Mouse (Mus musculus): ENCODE data around the gene Hs3st1. TPM values are rescaled to one million over a fixed set of nuclear protein-coding genes. Genes with fewer than 3 reads are reported as not detected.

The Hs3st1 gene
- polyA plus RNA-seq, 1 experiment from 2014 or later: 53.0 TPM

- no peak; the same call in 1 of the 2 replicates for ATAC-seq (replicated peaks)
- Histone ChIP-seq H3K4me2 (replicated peaks) (peak overlapping the region; percentile 94; the same call in 1 of the 2 replicates), H3K4me1 (peaks cover 42% of the 10 kb centered on the region)
These were observed 115.7 kb downstream of the Hs3st1 start for GRCm38 (mm10) chr5:39639438-39640177.

GRCm38 (mm10) chr5:39638926-39639325, 116.3 kb downstream of the Hs3st1 start:
- Histone ChIP-seq H3K4me3 (no peak overlapping the region), H3K36me3 (no peaks in the 10 kb centered on the region), H3K4me1 (peaks cover 42% of the 10 kb centered on the region), H3K9me3 (no peaks in the 10 kb centered on the region), H3K27me3 (no peaks in the 10 kb centered on the region), H3K9ac (replicated peaks) (no peak overlapping the region), H3K27ac (replicated peaks) (no peak overlapping the region), H3K4me2 (replicated peaks) (no peak overlapping the region)
- WGBS: 78% methylated on average over 5 of the region's 5 CpGs
- no peak for ATAC-seq (replicated peaks)

More at GRCm38 (mm10) chr5:39639438-39640177, 115.7 kb downstream of the Hs3st1 start:
- H3K36me3 ChIP-seq: no peaks in the 10 kb centered on the region
- H3K27ac ChIP-seq (replicated peaks): 0 out of 2 replicates have a peak overlapping the region, but pooled peaks have one; percentile 1
- no peaks in the 10 kb centered on the region for H3K9me3 ChIP-seq
- 44% methylated on average over 10 of the region's 10 CpGs for WGBS
- no peaks in the 10 kb centered on the region for H3K27me3 ChIP-seq
- H3K9ac ChIP-seq (replicated peaks): no peak overlapping the region
- no peak overlapping the region for H3K4me3 ChIP-seq

- Histone ChIP-seq H3K36me3 (no peaks in the 10 kb centered on the region), H3K9me3 (no peaks in the 10 kb centered on the region), H3K27ac (replicated peaks) (no peak overlapping the region), H3K9ac (replicated peaks) (no peak overlapping the region), H3K4me2 (replicated peaks) (no peak overlapping the region), H3K4me3 (no peak overlapping the region), H3K4me1 (peaks cover 36% of the 10 kb centered on the region), H3K27me3 (no peaks in the 10 kb centered on the region)
- no peak for ATAC-seq (replicated peaks)
- WGBS: 79% methylated on average over 6 of the region's 6 CpGs
These were observed 117.4 kb downstream of the Hs3st1 start for GRCm38 (mm10) chr5:39637874-39638273.

GRCm38 (mm10) chr5:39636090-39636489, 119.2 kb downstream of the Hs3st1 start:
- no peaks in the 10 kb centered on the region for H3K9me3 ChIP-seq
- H3K36me3 ChIP-seq: no peaks in the 10 kb centered on the region
- no peaks in the 10 kb centered on the region for H3K27me3 ChIP-seq
- no peak for ATAC-seq (replicated peaks)
- no peak overlapping the region for H3K4me3 ChIP-seq
- H3K9ac ChIP-seq (replicated peaks): no peak overlapping the region
- no peak overlapping the region for H3K4me2 ChIP-seq (replicated peaks)
- 91% methylated on average over 3 of the region's 3 CpGs for WGBS
- H3K4me1 ChIP-seq: peaks cover 25% of the 10 kb centered on the region
- H3K27ac ChIP-seq (replicated peaks): no peak overlapping the region

- Histone ChIP-seq H3K27ac (replicated peaks) (no peak overlapping the region), H3K27me3 (no peaks in the 10 kb centered on the region), H3K4me2 (replicated peaks) (no peak overlapping the region), H3K4me3 (no peak overlapping the region), H3K9ac (replicated peaks) (no peak overlapping the region), H3K4me1 (0 out of 2 replicates have a peak, but pooled peaks cover 15% of the 10 kb centered on the region), H3K9me3 (no peaks in the 10 kb centered on the region), H3K36me3 (no peaks in the 10 kb centered on the region)
- WGBS: 90% methylated on average over 8 of the region's 8 CpGs
- ATAC-seq (replicated peaks): no peak
These were observed 120.8 kb downstream of the Hs3st1 start for GRCm38 (mm10) chr5:39634300-39635047.

GRCm38 (mm10) chr5:39633206-39633605, 122.1 kb downstream of the Hs3st1 start:
- WGBS: 55% methylated on average over 1 of the region's 1 CpGs

GRCm38 (mm10) chr5:39630841-39631240, 124.4 kb downstream of the Hs3st1 start:
- Histone ChIP-seq H3K4me2 (replicated peaks) (no peak overlapping the region), H3K9ac (replicated peaks) (no peak overlapping the region), H3K9me3 (no peaks in the 10 kb centered on the region), H3K4me1 (0 out of 2 replicates have a peak, but pooled peaks cover 5% of the 10 kb centered on the region), H3K27ac (replicated peaks) (no peak overlapping the region), H3K36me3 (no peaks in the 10 kb centered on the region), H3K27me3 (no peaks in the 10 kb centered on the region), H3K4me3 (no peak overlapping the region)
- 94% methylated on average over 5 of the region's 5 CpGs for WGBS
- no peak for ATAC-seq (replicated peaks)

More at GRCm38 (mm10) chr5:39633206-39633605, 122.1 kb downstream of the Hs3st1 start:
- Histone ChIP-seq H3K27ac (replicated peaks) (no peak overlapping the region), H3K9me3 (no peaks in the 10 kb centered on the region), H3K9ac (replicated peaks) (no peak overlapping the region), H3K4me3 (no peak overlapping the region), H3K4me2 (replicated peaks) (no peak overlapping the region), H3K4me1 (0 out of 2 replicates have a peak, but pooled peaks cover 15% of the 10 kb centered on the region), H3K27me3 (no peaks in the 10 kb centered on the region), H3K36me3 (no peaks in the 10 kb centered on the region)
- no peak for ATAC-seq (replicated peaks)

GRCm38 (mm10) chr5:39625037-39625473, 130.2 kb downstream of the Hs3st1 start:
- peak overlapping the region; percentile 56; the same call in 1 of the 2 replicates for H3K27ac ChIP-seq (replicated peaks)
- peaks cover 29% of the 10 kb centered on the region for H3K4me1 ChIP-seq
- no peaks in the 10 kb centered on the region for H3K36me3 ChIP-seq
- H3K9me3 ChIP-seq: no peaks in the 10 kb centered on the region
- no peak overlapping the region for H3K9ac ChIP-seq (replicated peaks)
- ATAC-seq (replicated peaks): peak; percentile 56
- H3K4me2 ChIP-seq (replicated peaks): peak overlapping the region; percentile 25; the same call in 1 of the 2 replicates
- WGBS: 34% methylated on average over 8 of the region's 8 CpGs
- H3K4me3 ChIP-seq: no peak overlapping the region
- H3K27me3 ChIP-seq: no peaks in the 10 kb centered on the region

- Histone ChIP-seq H3K9ac (replicated peaks) (no peak overlapping the region), H3K27ac (replicated peaks) (no peak overlapping the region), H3K27me3 (no peaks in the 10 kb centered on the region), H3K4me1 (peaks cover 29% of the 10 kb centered on the region), H3K4me2 (replicated peaks) (no peak overlapping the region), H3K4me3 (no peak overlapping the region), H3K36me3 (no peaks in the 10 kb centered on the region), H3K9me3 (no peaks in the 10 kb centered on the region)
- no peak for ATAC-seq (replicated peaks)
- 63% methylated on average over 4 of the region's 4 CpGs for WGBS
These were observed 131.1 kb downstream of the Hs3st1 start for GRCm38 (mm10) chr5:39624218-39624590.

GRCm38 (mm10) chr5:39623304-39624217, 131.7 kb downstream of the Hs3st1 start:
- no peaks in the 10 kb centered on the region for H3K36me3 ChIP-seq
- H3K4me1 ChIP-seq: peaks cover 29% of the 10 kb centered on the region
- no peak overlapping the region for H3K27ac ChIP-seq (replicated peaks)
- no peak overlapping the region for H3K4me3 ChIP-seq
- no peaks in the 10 kb centered on the region for H3K27me3 ChIP-seq
- H3K9me3 ChIP-seq: no peaks in the 10 kb centered on the region
- WGBS: 70% methylated on average over 13 of the region's 13 CpGs
- ATAC-seq (replicated peaks): no peak
- no peak overlapping the region for H3K9ac ChIP-seq (replicated peaks)
- no peak overlapping the region for H3K4me2 ChIP-seq (replicated peaks)

- Histone ChIP-seq H3K27ac (replicated peaks) (no peak overlapping the region), H3K4me1 (peaks cover 26% of the 10 kb centered on the region), H3K4me2 (replicated peaks) (no peak overlapping the region), H3K36me3 (no peaks in the 10 kb centered on the region), H3K27me3 (no peaks in the 10 kb centered on the region), H3K9me3 (no peaks in the 10 kb centered on the region), H3K9ac (replicated peaks) (no peak overlapping the region), H3K4me3 (no peak overlapping the region)
- 63% methylated on average over 3 of the region's 3 CpGs for WGBS
- ATAC-seq (replicated peaks): no peak
These were observed 134.9 kb downstream of the Hs3st1 start for GRCm38 (mm10) chr5:39620206-39620866.

Data from forebrain, embryonic 15.5 days (tissue).